Mouse (Mus musculus): Measurements from ENCODE around the gene 6820408C15Rik.

DNA sequence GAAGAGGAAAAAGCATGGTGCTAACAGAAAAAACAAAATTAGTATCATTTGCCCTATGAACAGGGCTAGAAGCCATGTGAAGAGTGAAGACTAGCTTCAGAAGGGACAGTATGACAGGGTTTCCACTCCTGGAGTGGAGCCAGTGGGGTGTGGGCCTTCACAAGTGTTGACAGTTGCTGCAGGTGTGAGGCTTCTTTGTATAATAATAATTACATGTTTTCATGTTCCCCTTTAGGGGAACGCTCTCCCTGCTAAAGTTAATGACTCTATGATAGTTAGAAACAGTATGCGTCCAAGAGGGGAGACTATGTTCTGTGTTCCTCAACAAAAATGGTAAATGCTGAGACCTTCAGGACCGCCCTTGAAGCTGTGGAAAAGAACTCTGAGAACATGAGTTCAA lies 399 bp downstream of the 6820408C15Rik start:
- TF ChIP-seq CTCF (IDR thresholded peaks at IDR 0.05; ENCODE audit: low read depth) (no peak), EP300 (IDR thresholded peaks at IDR 0.05; ENCODE audit: low read depth) (no peak)

All from liver, embryonic 14.5 days (tissue).